Mouse (Mus musculus) lung, adult 18-20 months (tissue): ENCODE results near the gene Ubfd1.
A peak's percentile ranks its signal among the peaks of the same experiment; 100 is the strongest.
"Not testable (repeated sequence)": the region's sequence is repeated elsewhere in the genome, so short reads cannot be mapped to it uniquely, and the experiment has no call there.

ENCODE experiments used
- DNase-seq, 2 experiments: peaks; one replicate each; pipeline ENCODE4 v3.0.0; 2022; ENCODE audit warnings: mixed read lengths in 2 of 2

Ubfd1 gene

GRCm38 (mm10) chr7:122087195-122087982, 20.4 kb downstream of the Ubfd1 start:
- DNase-seq: no peak

- no peak for DNase-seq
Measured at GRCm38 (mm10) chr7:122094564-122095330, 27.8 kb downstream of the Ubfd1 start.

- DNase-seq: no peak
Measured at GRCm38 (mm10) chr7:122098009-122098408, 31.0 kb downstream of the Ubfd1 start.

- peak; percentile 11 to 36 for DNase-seq
Measured at GRCm38 (mm10) chr7:122099222-122099621, 32.2 kb downstream of the Ubfd1 start.

GRCm38 (mm10) chr7:122101014-122101746, 34.2 kb downstream of the Ubfd1 start:
- DNase-seq: not testable (repeated sequence)

- peak; percentile 83 to 86 for DNase-seq
Measured at GRCm38 (mm10) chr7:122101747-122102244, 34.8 kb downstream of the Ubfd1 start, which contains the start of gene Ndufab1. Ndufab1 (minus strand) TSS chr7:122101886.

- no peak for DNase-seq
Measured at GRCm38 (mm10) chr7:122108206-122108605, 41.2 kb downstream of the Ubfd1 start.

GRCm38 (mm10) chr7:122123518-122123917, 56.5 kb downstream of the Ubfd1 start:
- DNase-seq: no peak

- DNase-seq: no peak
Measured at GRCm38 (mm10) chr7:122125636-122126035, 58.7 kb downstream of the Ubfd1 start.

- no peak for DNase-seq
Measured at GRCm38 (mm10) chr7:122126946-122127345, 60.0 kb downstream of the Ubfd1 start.
